Mouse (Mus musculus): ENCODE data around the gene Pten.

GRCm38 (mm10) chr19:32752357-32752756 is 4.9 kb upstream of the Pten start:
- TF ChIP-seq CTCF (conservative IDR thresholded peaks at IDR 0.05 in 1 of 2, IDR thresholded peaks at IDR 0.05 in 1 of 2; ENCODE audit: low read depth in 2 of 2, low read length in 2 of 2) (no peak), POLR2AphosphoS2 (IDR thresholded peaks at IDR 0.05; ENCODE audit: low read depth, low read length) (no peak), JUN (IDR thresholded peaks at IDR 0.05; ENCODE audit: insufficient read depth, low read depth, low read length) (no peak), TCF12 (IDR thresholded peaks at IDR 0.05; ENCODE audit: low read depth, low read length) (no peak), IRF4 (IDR thresholded peaks at IDR 0.05; ENCODE audit: low read depth, low read length) (no peak), MXI1 (IDR thresholded peaks at IDR 0.05; ENCODE audit: low read depth, low read length) (no peak), MAX (IDR thresholded peaks at IDR 0.05; ENCODE audit: low read length) (no peak), CHD1 (IDR thresholded peaks at IDR 0.05; ENCODE audit: low read depth, low read length) (no peak), POLR2A (IDR thresholded peaks at IDR 0.05; ENCODE audit: low read depth, low read length) (no peak)
